Mouse (Mus musculus): ENCODE measurements around the gene Zfp638. TPM values are rescaled to one million over a fixed set of nuclear protein-coding genes. Genes with fewer than 3 reads are reported as not detected.
A peak's percentile ranks its signal among the peaks of the same experiment; 100 is the strongest.

Gene Zfp638
- polyA plus RNA-seq, 1 experiment from 2014 or later = 49.9 TPM

- H3K9me3 ChIP-seq = no peaks in the 10 kb centered on the region
- H3K4me2 ChIP-seq (replicated peaks) = no peak overlapping the region
- ATAC-seq = no peak
- H3K27me3 ChIP-seq (replicated peaks) = no peaks in the 10 kb centered on the region
- H3K9ac ChIP-seq = no peak overlapping the region
- no peak overlapping the region for H3K27ac ChIP-seq
- H3K4me1 ChIP-seq (replicated peaks) = no peaks in the 10 kb centered on the region
- no peaks in the 10 kb centered on the region for H3K36me3 ChIP-seq
- H3K4me3 ChIP-seq (replicated peaks) = no peak overlapping the region
- 83% methylated on average over 1 of the region's 1 CpGs for WGBS
These were observed 26.2 kb downstream of the Zfp638 start for GRCm38 (mm10) chr6:83893086-83893485.

- no peaks in the 10 kb centered on the region for H3K27me3 ChIP-seq (replicated peaks)
- no peaks in the 10 kb centered on the region for H3K4me1 ChIP-seq (replicated peaks)
- WGBS = 90% methylated on average over 1 of the region's 1 CpGs
- H3K27ac ChIP-seq = no peak overlapping the region
- no peak overlapping the region for H3K4me2 ChIP-seq (replicated peaks)
- H3K9me3 ChIP-seq = no peaks in the 10 kb centered on the region
- no peak overlapping the region for H3K9ac ChIP-seq
- H3K36me3 ChIP-seq = no peaks in the 10 kb centered on the region
- no peak for ATAC-seq
- no peak overlapping the region for H3K4me3 ChIP-seq (replicated peaks)
These were observed 26.7 kb downstream of the Zfp638 start for GRCm38 (mm10) chr6:83893584-83893983.

- Histone ChIP-seq H3K9me3 (no peaks in the 10 kb centered on the region), H3K9ac (no peak overlapping the region), H3K4me2 (replicated peaks) (no peak overlapping the region), H3K27me3 (replicated peaks) (no peaks in the 10 kb centered on the region), H3K4me3 (replicated peaks) (no peak overlapping the region), H3K27ac (no peak overlapping the region), H3K4me1 (replicated peaks) (no peaks in the 10 kb centered on the region), H3K36me3 (no peaks in the 10 kb centered on the region)
- WGBS = 64% methylated on average over 4 of the region's 4 CpGs
- no peak for ATAC-seq
These were observed 32.2 kb downstream of the Zfp638 start for GRCm38 (mm10) chr6:83899142-83899541.

GRCm38 (mm10) chr6:83905276-83905675 is 38.4 kb downstream of the Zfp638 start:
- H3K9ac ChIP-seq = no peak overlapping the region
- no peak overlapping the region for H3K4me3 ChIP-seq (replicated peaks)
- no peak overlapping the region for H3K27ac ChIP-seq
- H3K36me3 ChIP-seq = no peaks in the 10 kb centered on the region
- H3K4me2 ChIP-seq (replicated peaks) = no peak overlapping the region
- H3K4me1 ChIP-seq (replicated peaks) = no peaks in the 10 kb centered on the region
- ATAC-seq = no peak
- 0 out of 2 replicates have a peak, but pooled peaks cover 3% of the 10 kb centered on the region for H3K27me3 ChIP-seq (replicated peaks)
- WGBS = 80% methylated on average over 1 of the region's 1 CpGs
- no peaks in the 10 kb centered on the region for H3K9me3 ChIP-seq

GRCm38 (mm10) chr6:83906659-83907058 is 39.8 kb downstream of the Zfp638 start:
- no peak overlapping the region for H3K4me3 ChIP-seq (replicated peaks)
- H3K4me1 ChIP-seq (replicated peaks) = no peaks in the 10 kb centered on the region
- 0 out of 2 replicates have a peak, but pooled peaks cover 3% of the 10 kb centered on the region for H3K27me3 ChIP-seq (replicated peaks)
- no peak overlapping the region for H3K4me2 ChIP-seq (replicated peaks)
- no peak overlapping the region for H3K27ac ChIP-seq
- ATAC-seq = no peak
- H3K9me3 ChIP-seq = no peaks in the 10 kb centered on the region
- H3K36me3 ChIP-seq = no peaks in the 10 kb centered on the region
- H3K9ac ChIP-seq = no peak overlapping the region

GRCm38 (mm10) chr6:83908386-83908785 is 41.5 kb downstream of the Zfp638 start:
- Histone ChIP-seq H3K27me3 (replicated peaks) (0 out of 2 replicates have a peak, but pooled peaks cover 3% of the 10 kb centered on the region), H3K27ac (no peak overlapping the region), H3K9ac (no peak overlapping the region), H3K9me3 (no peaks in the 10 kb centered on the region), H3K4me3 (replicated peaks) (no peak overlapping the region), H3K36me3 (no peaks in the 10 kb centered on the region), H3K4me2 (replicated peaks) (no peak overlapping the region), H3K4me1 (replicated peaks) (no peaks in the 10 kb centered on the region)
- ATAC-seq = no peak
- 28% methylated on average over 4 of the region's 4 CpGs for WGBS

- H3K4me1 ChIP-seq (replicated peaks) = no peaks in the 10 kb centered on the region
- no peaks in the 10 kb centered on the region for H3K9me3 ChIP-seq
- H3K27ac ChIP-seq = no peak overlapping the region
- no peaks in the 10 kb centered on the region for H3K27me3 ChIP-seq (replicated peaks)
- no peak overlapping the region for H3K4me2 ChIP-seq (replicated peaks)
- ATAC-seq = peak; percentile 14; the same call in 1 of the 2 replicates
- no peak overlapping the region for H3K9ac ChIP-seq
- WGBS = 34% methylated on average over 4 of the region's 4 CpGs
- no peak overlapping the region for H3K4me3 ChIP-seq (replicated peaks)
- no peaks in the 10 kb centered on the region for H3K36me3 ChIP-seq
These were observed 46.8 kb downstream of the Zfp638 start for GRCm38 (mm10) chr6:83913710-83914109.

- WGBS = under 1% methylated on average over 48 of the region's 50 CpGs
- H3K4me2 ChIP-seq (replicated peaks) = peak overlapping the region; percentile 58
- no peaks in the 10 kb centered on the region for H3K27me3 ChIP-seq (replicated peaks)
- H3K9me3 ChIP-seq = no peaks in the 10 kb centered on the region
- peak overlapping the region; percentile 100 for H3K4me3 ChIP-seq (replicated peaks)
- H3K36me3 ChIP-seq = no peaks in the 10 kb centered on the region
- peak; percentile 99 for ATAC-seq
- H3K27ac ChIP-seq = peak overlapping the region; percentile 92
- H3K9ac ChIP-seq = peak overlapping the region; percentile 98
- H3K4me1 ChIP-seq (replicated peaks) = no peaks in the 10 kb centered on the region
These were observed 47.3 kb downstream of the Zfp638 start for GRCm38 (mm10) chr6:83914183-83914719.

GRCm38 (mm10) chr6:83914720-83915271 is 47.9 kb downstream of the Zfp638 start:
- under 1% methylated on average over 35 of the region's 40 CpGs for WGBS
- Histone ChIP-seq H3K4me1 (replicated peaks) (no peaks in the 10 kb centered on the region), H3K27me3 (replicated peaks) (no peaks in the 10 kb centered on the region), H3K36me3 (no peaks in the 10 kb centered on the region), H3K4me2 (replicated peaks) (peak overlapping the region; percentile 58), H3K27ac (peak overlapping the region; percentile 92), H3K9ac (peak overlapping the region; percentile 98), H3K4me3 (replicated peaks) (peak overlapping the region; percentile 100), H3K9me3 (no peaks in the 10 kb centered on the region)
- peak; percentile 82 for ATAC-seq

GRCm38 (mm10) chr6:83927418-83927817 is 60.5 kb downstream of the Zfp638 start:
- no peaks in the 10 kb centered on the region; the same call in 1 of the 2 replicates for H3K4me1 ChIP-seq (replicated peaks)
- no peak overlapping the region for H3K4me2 ChIP-seq (replicated peaks)
- 76% methylated on average over 1 of the region's 1 CpGs for WGBS
- no peak overlapping the region for H3K9ac ChIP-seq
- H3K27ac ChIP-seq = no peak overlapping the region
- ATAC-seq = no peak
- no peaks in the 10 kb centered on the region for H3K27me3 ChIP-seq (replicated peaks)
- H3K4me3 ChIP-seq (replicated peaks) = no peak overlapping the region
- no peaks in the 10 kb centered on the region for H3K36me3 ChIP-seq
- H3K9me3 ChIP-seq = no peaks in the 10 kb centered on the region

- ATAC-seq = no peak
- Histone ChIP-seq H3K4me2 (replicated peaks) (no peak overlapping the region), H3K27ac (no peak overlapping the region), H3K36me3 (no peaks in the 10 kb centered on the region), H3K4me1 (replicated peaks) (no peaks in the 10 kb centered on the region; the same call in 1 of the 2 replicates), H3K9me3 (no peaks in the 10 kb centered on the region), H3K9ac (no peak overlapping the region), H3K4me3 (replicated peaks) (no peak overlapping the region), H3K27me3 (replicated peaks) (no peaks in the 10 kb centered on the region)
- WGBS = 61% methylated on average over 2 of the region's 2 CpGs
These were observed 61.3 kb downstream of the Zfp638 start for GRCm38 (mm10) chr6:83928225-83928624.

- Histone ChIP-seq H3K27ac (no peak overlapping the region), H3K27me3 (replicated peaks) (no peaks in the 10 kb centered on the region), H3K4me3 (replicated peaks) (no peak overlapping the region), H3K9me3 (no peaks in the 10 kb centered on the region), H3K36me3 (peaks cover 5% of the 10 kb centered on the region; the same call in 1 of the 2 replicates), H3K4me1 (replicated peaks) (no peaks in the 10 kb centered on the region), H3K4me2 (replicated peaks) (no peak overlapping the region), H3K9ac (no peak overlapping the region)
- WGBS = 96% methylated on average over 2 of the region's 2 CpGs
- no peak for ATAC-seq
These were observed 72.6 kb downstream of the Zfp638 start for GRCm38 (mm10) chr6:83939492-83939891.

- Histone ChIP-seq H3K36me3 (peaks cover 5% of the 10 kb centered on the region; the same call in 1 of the 2 replicates), H3K9ac (no peak overlapping the region), H3K4me3 (replicated peaks) (no peak overlapping the region), H3K27ac (no peak overlapping the region), H3K9me3 (no peaks in the 10 kb centered on the region), H3K4me1 (replicated peaks) (no peaks in the 10 kb centered on the region), H3K4me2 (replicated peaks) (no peak overlapping the region), H3K27me3 (replicated peaks) (no peaks in the 10 kb centered on the region)
- ATAC-seq = no peak
- WGBS = 91% methylated on average over 13 of the region's 13 CpGs
These were observed 75.9 kb downstream of the Zfp638 start for GRCm38 (mm10) chr6:83942806-83943205.

All from intestine, embryonic 15.5 days (tissue).